Mouse (Mus musculus): ENCODE results near the gene Lrrc73.
A peak's percentile ranks its signal among the peaks of the same experiment; 100 is the strongest.

Lrrc73 gene

DNA sequence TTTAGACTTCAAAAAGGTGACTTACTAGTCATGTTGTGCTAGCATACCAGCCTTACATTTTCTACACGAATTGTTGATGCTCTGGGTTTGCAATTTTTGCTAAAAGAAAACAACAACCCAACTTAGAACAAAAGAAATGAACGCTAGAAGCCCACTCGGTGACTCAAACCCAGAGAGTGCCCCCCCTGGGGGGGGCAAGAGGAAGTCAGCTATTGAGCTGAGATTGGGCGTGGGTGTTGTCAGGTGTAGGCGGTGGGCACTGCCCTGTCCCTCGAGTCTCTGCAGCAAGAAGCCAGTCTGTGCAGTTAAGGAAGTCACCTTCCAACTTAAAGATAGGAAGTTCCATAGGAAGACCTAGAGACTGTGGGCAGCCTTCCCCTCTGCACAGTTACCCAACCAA is 43.3 kb downstream of the Lrrc73 start:
- DNase-seq (ENCODE audit: low read depth): no peak

DNA sequence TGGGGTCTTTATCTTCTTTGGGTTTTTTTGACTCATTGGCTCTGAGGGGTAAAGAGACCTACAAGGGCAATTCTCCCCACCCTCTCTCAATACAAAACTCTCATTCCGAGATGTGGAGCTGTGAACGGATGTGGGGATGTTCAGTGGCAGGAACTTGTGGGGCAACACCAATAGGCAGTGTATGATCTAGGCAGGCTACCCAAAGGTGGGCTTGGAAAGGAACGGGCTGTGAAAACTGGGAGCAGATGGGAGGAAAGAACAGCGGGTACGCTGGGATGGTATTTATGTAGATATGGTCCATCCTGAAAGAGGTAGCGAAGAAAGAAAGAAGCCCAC is 43.7 kb downstream of the Lrrc73 start:
- no peak for DNase-seq (ENCODE audit: low read depth)

DNA sequence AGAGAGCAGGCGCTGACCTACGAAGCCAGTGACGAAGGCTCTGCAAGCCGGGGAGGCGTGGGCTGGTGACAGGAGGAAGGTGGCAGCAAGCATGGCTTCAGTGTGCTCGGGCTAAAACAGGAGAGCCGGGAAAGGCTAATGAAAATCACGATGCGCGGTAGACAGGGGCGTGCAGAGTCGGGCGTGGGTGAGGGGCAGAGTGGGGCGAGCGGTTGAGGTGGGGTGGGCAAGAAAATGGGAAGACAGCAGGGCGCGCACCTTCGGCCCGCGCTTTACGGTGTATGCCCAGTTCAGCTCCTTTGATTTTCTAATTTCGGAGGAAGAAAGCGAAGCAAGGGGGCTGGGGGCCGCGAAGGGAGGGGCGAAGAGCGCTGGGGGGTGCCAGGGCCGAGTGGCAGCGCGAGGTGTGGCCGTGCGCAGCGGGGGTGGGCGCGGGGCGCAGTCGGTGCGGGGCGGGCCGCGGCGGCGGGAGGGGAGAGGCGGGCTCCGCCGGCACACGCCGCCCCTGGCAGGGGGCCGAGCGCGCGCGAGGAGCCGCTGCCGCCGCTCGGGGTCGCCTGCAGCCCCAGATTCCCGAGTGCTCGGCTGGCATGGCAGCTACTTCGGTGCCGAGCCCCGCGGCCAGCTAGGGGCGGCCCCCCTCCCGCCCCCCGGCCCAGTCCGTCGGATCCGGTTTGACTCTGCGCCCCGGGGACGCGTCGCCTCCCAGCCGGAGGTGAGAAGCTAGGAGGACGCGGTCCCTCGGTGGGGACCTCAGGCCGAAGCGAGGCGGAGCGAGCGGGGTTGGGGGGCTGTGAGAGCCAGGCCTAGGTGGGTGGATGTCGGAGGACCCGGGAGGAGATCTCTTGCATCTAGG is 44.3 kb downstream of the Lrrc73 start, which contains the start of gene Dlk2:
Dlk2 (plus strand) TSS at position 58 of the 856 bp plus-strand sequence.
- DNase-seq (ENCODE audit: low read depth): no peak

DNA sequence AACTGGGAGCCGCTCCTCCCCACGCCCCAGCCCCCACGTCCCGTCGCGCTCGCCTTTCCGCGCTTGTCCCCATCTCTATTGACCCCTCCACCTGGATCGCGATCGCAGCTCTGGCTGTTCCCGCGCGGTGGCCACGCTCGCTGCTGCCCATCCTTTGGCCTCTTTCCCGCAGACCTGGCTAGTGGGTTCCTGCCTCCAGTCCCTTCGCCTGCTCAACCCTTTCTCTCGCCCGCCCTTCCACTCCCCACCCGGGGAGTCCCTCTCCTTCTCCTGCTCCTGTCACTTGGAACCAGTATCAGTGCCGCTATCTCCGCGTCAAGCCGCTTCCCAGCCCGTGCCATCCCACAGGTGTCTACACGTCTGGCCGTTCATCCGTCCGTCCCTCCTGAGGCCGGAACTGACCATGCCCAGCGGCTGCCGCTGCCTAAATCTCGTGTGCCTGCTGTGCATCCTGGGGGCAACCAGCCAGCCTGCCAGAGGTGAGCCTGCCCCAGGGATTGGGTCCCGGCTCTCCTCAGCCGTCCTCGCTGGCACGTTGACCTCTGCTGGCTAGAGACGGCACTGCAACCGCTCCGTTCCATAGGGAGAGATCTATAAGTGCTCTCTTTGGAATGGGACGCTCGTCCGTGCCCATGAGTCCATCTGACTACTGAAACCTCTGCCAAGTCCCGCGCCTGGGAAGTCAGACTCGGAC is 45.0 kb downstream of the Lrrc73 start:
- peak; percentile 46 for DNase-seq (ENCODE audit: low read depth)

DNA sequence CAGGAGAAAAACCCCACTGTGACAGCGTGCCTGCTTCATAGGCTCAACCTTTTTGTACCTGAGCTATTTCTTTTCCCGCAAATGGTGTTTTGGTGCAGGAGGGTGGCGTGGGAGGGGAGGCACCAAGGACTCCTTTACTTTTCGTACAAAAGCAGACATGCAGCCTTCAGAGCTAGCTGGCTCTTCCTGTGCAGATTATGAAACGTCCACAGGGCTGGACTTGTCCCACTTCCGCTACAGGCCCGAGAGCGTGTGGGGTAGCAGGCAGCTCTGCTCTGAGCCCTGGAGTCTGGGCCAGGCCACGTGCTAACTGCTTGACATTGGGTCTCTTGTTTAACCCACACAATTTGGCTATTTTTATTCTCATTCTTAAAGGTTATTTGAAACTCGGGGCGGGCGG is 48.6 kb downstream of the Lrrc73 start:
- no peak for DNase-seq (ENCODE audit: low read depth)

DNA sequence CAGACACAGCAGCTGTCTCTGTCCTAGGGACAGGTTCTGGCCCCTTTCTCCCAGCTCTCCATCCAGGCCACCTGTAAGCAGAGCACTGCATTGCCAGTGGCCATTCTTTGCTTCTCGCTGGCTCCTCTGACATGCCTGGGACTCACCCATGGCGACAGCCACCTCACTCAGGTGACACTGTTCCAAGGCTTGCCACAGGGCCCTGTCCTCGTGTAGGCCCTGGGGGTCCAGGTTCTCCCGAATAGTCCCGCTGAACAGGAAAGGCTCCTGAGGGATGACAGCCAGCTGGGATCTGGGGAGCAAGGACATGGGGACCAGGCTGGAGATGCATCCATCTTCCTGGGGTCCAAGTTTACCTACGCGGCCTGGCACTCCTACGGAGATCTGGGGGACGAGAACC is 50.9 kb downstream of the Lrrc73 start:
- DNase-seq (ENCODE audit: low read depth): no peak
